Mouse (Mus musculus): Measurements from ENCODE around the gene BC030867.

Gene BC030867

GRCm38 (mm10) chr11:102221243-102221953 is 27.3 kb upstream of the BC030867 start:
- DNase-seq (ENCODE audit: inconsistent ontology term), result no peak

- DNase-seq (ENCODE audit: inconsistent ontology term), result peak; percentile 58
These were observed 26.7 kb upstream of the BC030867 start for GRCm38 (mm10) chr11:102221954-102222351.

- DNase-seq (ENCODE audit: inconsistent ontology term), result peak; percentile 62
These were observed 25.5 kb upstream of the BC030867 start for GRCm38 (mm10) chr11:102223166-102223565.

- DNase-seq (ENCODE audit: inconsistent ontology term), result peak; percentile 84
These were observed 24.0 kb upstream of the BC030867 start for GRCm38 (mm10) chr11:102224686-102225085.

- DNase-seq (ENCODE audit: inconsistent ontology term), result peak; percentile 87
These were observed 23.5 kb upstream of the BC030867 start for GRCm38 (mm10) chr11:102225221-102225620.

- DNase-seq (ENCODE audit: inconsistent ontology term), result no peak
These were observed 22.4 kb upstream of the BC030867 start for GRCm38 (mm10) chr11:102226067-102226978.

DNA sequence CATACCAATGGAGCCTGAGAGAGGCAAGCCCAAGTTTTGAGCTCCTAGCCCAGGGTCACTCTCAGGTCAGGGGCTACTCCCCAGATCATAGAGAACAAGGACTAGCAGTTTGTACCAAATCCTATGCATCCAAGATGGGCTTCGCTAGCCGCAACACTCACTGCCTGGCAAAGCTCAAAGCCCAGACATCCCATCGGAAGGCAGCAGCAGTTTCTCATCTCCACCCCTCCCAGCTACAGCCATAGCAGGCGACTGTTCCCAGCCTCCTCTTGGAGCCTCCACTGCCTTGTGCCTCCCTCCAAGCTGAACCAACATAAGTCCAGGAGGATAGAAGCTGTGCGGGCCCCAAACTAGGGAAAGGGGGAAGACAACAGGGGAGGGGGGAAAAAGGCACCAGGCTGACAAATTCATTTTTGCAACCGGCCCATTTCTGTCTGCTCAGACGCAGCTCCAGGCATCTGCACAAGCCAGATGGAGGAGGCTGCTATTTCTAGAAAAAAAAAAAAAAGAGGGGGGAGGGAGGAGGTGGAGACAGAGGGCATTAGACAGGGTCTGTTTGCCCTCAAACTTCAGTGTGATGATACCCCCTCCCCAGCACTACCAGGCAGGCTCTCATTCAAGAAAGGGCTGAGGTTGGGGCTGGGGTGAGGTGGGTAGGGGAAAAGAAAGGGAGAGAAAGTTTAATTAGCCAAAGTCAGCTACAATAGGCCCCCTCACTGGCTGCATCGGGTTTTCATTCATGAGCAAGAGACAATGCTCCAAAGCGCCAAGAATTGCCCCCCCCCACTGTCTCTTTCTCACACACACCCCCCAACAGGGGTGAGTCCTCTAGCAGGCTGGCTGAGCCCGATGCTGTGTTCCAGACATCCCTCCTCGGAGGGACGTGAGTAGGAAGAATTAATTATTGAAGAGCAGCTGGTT is 21.2 kb upstream of the BC030867 start:
- DNase-seq (ENCODE audit: inconsistent ontology term), result no peak

DNA sequence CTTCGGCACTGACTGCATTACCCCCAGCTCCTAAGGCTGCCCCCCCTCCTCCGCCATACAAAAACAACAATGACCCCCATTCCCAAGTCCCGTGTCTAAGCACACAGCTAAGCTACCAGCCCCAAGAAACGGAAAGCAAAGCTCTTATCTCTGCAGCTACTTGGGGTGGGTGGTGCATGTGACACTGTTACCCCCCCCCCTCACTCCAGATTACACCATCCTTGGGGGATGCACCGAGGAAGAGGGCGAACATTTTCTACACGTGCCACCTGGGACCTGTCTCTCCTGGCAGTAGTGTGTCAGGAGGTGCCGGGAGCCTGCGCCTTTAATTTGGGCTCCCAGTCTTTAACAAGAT is 20.5 kb upstream of the BC030867 start:
- DNase-seq (ENCODE audit: inconsistent ontology term), result no peak

DNA sequence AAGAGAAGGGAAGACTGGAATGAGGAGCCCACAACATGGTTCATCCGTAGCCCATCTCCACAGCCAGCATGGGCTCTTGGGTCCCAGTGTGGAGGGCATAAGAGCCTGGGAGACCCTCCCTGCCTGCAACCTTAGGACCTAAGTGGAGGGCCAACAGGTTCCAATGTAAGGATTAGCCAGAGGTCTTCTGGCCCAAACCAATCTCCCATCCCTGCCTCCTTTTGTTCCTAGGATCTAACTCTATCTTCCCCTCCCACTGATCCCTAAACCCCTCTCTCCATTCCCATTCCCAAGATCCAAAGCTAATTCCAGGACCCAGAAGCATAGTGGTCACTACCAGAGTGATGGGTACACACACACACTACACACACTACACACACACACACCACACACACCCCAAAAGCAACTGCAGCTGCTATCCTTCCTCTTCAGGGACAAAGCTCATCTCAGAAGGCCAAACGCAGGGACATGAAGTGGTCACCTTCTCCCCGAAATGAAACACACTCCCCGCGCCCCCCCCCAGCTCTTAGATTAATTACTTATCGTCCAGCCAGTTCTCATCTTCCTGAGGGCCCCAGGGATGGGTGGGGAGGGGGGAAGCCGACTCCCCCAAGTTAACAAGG is 19.9 kb upstream of the BC030867 start:
- DNase-seq (ENCODE audit: inconsistent ontology term), result no peak

- no peak for DNase-seq (ENCODE audit: inconsistent ontology term)
These were observed 19.2 kb upstream of the BC030867 start for GRCm38 (mm10) chr11:102229331-102229953.

- peak; percentile 98 for DNase-seq (ENCODE audit: inconsistent ontology term)
These were observed 18.5 kb upstream of the BC030867 start, which contains the start of gene Hdac5 for GRCm38 (mm10) chr11:102230006-102230741. Gene Hdac5 (minus strand): TSS chr11:102230166.

GRCm38 (mm10) chr11:102236022-102236421 is 12.7 kb upstream of the BC030867 start:
- no peak for DNase-seq (ENCODE audit: inconsistent ontology term)

DNA sequence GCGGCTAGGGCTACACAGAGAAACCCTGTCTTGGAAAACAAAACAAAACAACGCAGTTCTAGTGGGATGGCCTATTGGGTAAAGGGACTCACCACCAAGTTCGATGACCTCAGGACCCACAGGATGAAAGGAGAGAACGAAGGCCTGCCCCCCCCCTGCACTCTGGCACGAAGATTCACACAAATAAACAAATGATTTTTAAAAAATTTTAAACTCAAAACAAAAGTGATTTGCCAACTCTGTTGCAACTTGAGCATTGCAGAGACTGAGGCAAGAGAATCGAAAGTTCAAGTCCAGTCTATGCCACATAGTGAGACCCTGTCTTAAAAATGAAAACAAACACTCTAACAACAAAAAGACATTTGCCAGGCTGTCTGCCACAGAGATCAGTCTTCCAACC is 8.0 kb upstream of the BC030867 start:
- no peak for DNase-seq (ENCODE audit: inconsistent ontology term)

- DNase-seq (ENCODE audit: inconsistent ontology term), result no peak
These were observed 7.4 kb upstream of the BC030867 start for GRCm38 (mm10) chr11:102241246-102241645.

DNA sequence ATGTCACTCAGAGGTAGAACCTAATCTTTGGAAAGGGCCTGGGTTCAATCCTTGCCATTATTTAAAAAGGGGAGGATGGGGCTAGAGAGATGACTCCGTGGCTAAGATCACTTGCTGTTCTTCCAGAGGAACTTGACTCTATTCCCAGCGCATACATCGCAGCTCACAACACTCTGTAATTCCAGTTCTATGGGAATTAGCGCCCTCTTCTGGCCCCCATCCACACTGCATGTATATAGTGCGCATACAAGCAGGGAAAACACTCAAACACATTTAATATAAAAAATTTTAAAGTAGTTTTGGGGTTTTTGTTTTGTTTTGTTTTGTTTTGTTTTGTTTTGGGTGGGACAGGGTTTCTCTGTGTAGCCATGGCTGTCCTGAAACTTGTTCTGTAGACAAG is 6.8 kb upstream of the BC030867 start:
- no peak for DNase-seq (ENCODE audit: inconsistent ontology term)

DNA sequence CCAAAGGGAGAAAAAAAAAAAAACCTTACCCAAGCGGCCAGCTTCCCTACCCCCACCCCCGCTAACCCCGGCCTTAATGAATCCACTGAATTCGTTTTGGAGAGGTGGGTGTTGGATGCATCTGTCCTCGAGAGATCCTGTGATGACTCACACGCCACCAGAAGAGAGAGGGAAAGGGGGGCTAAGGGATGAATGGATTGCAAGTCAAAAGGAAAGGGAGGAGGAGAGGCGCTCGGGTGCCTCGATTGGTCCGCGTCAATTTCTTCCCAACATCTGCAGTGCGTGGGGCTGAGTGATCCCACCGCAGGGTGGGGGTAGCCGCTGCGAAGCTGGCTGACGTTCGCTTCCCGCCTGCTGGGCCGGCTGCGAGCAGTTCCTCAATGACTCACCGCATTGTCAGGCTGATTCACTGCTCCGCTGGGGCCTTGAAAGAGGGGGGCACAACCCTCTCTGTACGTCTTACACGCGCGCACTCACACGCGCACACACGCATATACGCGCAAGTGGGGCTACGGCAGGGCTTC is 3.7 kb upstream of the BC030867 start:
- peak; percentile 93 for DNase-seq (ENCODE audit: inconsistent ontology term)

- no peak for DNase-seq (ENCODE audit: inconsistent ontology term)
These were observed 3.0 kb upstream of the BC030867 start for GRCm38 (mm10) chr11:102245581-102246272.

DNA sequence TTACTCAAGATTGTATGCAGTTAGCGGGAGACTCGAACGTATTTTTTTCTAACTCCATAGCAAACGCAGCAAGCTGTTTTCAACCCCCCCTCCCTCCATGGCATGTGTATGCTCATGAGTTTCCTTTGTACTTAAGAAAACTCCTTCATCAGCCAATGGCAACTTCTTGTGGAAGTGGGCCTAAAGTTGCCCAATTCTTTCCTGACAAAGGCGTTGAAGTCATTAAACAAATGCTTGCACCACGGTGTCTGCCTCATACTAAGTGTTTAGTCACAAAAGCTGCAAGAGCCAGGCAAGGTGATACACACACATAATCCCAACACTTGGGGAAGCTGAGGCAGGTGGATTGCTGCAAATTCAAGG is 2.4 kb upstream of the BC030867 start:
- no peak for DNase-seq (ENCODE audit: inconsistent ontology term)

DNA sequence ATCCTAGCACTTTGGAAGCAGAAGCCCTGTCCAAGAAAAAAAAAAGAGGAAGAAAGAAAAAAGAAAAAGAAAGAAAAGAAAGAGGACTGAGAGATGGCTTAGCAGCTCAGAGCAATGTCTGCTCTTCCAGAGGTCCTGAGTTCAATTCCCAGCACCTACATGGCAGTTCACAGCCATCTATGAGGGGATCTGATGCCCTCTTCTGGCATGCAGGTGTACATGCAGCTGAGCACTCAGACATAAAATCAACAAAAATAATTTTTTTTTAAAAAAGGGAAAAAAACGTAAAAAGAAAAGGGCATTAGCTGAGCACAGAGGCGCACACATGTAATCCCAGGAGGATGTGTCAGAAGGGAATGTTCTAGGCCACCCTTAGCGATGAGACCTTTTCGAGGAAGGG is 1.8 kb upstream of the BC030867 start:
- no peak for DNase-seq (ENCODE audit: inconsistent ontology term)
